Mouse (Mus musculus): ENCODE data around the gene Gm13124. TPM values are rescaled to one million over a fixed set of nuclear protein-coding genes. Genes with fewer than 3 reads are reported as not detected.
"Not testable (repeated sequence)": the region's sequence is repeated elsewhere in the genome, so short reads cannot be mapped to it uniquely, and the experiment has no call there.

Gm13124 gene
- polyA plus RNA-seq (2012; rRNA removed): not detected in 2 replicates

DNA sequence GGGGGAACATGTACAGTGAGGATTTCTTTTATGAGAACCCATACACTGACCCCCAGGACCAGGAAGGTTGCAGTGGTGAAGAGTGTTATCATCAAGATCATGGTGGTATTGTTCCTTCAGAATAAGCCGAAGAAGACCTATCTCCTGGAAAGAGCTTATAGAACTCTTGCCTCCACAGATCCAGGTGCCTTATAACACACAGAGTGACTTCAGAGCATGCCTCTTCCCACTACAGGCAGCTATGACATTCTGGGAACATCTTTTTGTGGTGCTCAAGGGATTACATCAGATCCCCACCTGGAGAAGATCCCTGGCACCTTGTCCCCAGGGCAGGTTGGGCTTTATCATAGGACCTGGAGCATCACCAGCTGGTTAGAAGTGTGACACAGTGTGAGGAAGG, at the start of gene Gm13124:
Gene Gm13124, minus strand, starts transcription at position 101 of the 400 bp plus-strand sequence.
- DNase-seq (ENCODE audit: extremely low spot score in 1 of 2, low spot score in 1 of 2): no peak

DNA sequence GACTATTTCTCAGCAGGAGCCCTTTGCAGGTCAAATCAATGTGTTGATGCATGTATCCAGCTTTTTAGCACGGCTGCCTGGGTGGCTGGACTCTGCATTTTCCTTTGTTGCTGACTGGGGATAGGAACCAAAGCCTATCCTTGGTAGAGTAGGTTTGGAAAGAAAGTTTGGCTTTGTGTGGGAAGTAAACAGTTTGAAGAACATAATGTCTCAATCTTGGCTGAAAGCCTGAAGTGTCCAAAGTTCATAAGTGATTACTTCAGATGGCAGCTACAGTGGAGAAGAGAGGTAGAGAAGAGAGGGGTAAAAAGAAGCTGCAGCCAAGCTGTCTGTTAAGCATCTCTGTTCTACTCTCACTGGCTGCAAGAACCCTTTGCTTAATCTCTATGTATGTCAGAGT, 49.7 kb upstream of the Gm13124 start:
- no peak for DNase-seq (ENCODE audit: extremely low spot score in 1 of 2, low spot score in 1 of 2)

DNA sequence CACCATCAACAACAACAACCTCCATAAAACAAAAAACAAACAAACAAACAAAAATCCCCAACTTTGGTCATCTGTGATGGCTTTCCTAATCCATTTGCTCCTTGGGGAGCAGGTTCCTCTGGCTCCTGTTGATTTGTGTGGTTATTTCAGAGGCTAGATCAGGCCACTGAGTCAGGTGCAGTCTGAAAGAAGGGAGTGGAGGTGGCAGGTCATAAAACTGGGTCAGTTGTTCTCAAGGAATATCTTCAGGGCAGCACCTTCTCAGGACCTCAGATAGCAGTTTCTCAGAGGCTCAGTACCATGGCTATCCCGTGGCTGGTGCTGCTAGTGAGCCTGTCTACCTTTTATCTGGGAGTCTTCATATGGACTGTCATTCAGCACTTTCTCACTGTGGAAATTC, 48.5 kb upstream of the Gm13124 start, which contains the start of gene Aadacl4:
Gene Aadacl4, plus strand, starts transcription at position 301 of the 400 bp plus-strand sequence.
- no peak for DNase-seq (ENCODE audit: extremely low spot score in 1 of 2, low spot score in 1 of 2)

DNA sequence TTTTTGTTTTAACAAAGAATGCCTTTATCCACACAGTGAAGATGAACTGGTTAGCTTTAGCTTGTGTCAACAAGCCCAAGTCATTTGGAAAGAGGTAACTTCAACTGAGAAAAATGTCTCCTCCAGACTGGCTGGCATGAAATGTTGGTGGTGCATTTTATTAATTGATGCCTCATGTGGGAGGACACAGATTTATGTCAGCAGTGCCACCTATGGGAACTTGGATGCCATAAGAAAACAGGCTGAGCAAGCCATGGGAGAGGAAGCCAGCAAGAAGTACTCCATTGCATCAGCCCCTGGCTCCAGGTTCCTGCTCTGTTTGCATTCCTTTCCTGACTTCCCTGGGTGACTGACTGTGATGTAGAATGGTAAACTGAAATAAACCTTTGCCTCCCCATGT, 27.9 kb upstream of the Gm13124 start:
- DNase-seq (ENCODE audit: extremely low spot score in 1 of 2, low spot score in 1 of 2): no peak

DNA sequence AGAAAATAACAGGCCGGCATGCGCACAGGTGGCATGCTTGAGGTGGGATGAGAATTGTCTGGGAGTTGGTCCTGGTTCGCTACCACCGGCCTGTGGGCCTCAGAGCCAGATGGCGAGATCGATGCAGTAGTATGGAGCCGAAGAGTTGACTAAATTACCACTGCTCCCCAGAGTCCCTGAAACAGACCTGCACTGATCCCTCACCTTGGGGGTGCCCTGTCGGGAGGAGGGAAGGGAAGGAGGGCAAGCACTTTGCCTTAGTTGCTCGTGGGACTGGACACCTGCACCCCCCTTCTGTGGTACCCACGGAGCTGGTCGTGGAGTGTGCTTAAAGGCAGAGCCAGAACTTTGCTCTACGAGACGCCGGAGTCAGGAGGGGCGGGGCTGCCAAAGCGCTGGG, 21.3 kb upstream of the Gm13124 start:
- DNase-seq (ENCODE audit: extremely low spot score in 1 of 2, low spot score in 1 of 2): not testable (repeated sequence)

DNA sequence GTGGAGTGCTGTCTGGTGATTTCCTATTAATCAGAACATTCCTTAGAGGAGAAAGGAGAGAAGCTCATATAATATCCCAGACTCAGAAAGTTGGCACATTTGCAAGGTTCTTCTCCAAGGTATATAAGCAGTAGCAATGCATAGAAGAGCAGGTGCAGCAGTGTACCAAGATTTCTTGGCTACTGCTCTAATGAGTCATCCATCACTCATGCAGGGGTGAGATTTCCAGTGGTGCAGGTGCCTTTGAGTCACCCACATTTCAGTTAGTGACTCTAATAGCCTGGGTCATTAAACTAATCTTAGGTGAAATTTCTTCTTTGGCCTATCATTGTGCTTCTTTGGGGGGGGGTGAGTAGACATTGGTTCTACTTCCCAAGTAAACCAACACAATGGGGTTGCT, 2.8 kb upstream of the Gm13124 start:
- no peak for DNase-seq (ENCODE audit: extremely low spot score in 1 of 2, low spot score in 1 of 2)

DNA sequence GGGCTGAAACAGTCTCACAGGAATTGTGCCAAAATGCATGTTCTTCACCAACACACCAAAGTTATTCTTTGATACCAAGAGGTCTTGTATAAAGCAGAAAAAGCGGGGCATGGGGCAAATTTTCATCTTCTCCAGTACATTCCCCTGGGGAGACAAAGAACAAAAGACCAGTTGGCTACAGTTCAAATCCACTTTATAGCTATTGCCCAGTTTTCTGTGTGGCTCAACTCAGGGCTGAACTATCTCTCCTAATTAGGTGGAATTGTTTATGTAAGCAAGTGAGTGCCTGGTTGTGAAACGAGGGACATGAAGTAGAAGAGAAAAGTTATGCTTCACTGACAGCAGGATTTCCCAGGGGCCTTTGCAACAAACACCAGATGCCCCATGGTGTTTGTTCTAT, 3.7 kb downstream of the Gm13124 start:
- DNase-seq (ENCODE audit: extremely low spot score in 1 of 2, low spot score in 1 of 2): no peak

DNA sequence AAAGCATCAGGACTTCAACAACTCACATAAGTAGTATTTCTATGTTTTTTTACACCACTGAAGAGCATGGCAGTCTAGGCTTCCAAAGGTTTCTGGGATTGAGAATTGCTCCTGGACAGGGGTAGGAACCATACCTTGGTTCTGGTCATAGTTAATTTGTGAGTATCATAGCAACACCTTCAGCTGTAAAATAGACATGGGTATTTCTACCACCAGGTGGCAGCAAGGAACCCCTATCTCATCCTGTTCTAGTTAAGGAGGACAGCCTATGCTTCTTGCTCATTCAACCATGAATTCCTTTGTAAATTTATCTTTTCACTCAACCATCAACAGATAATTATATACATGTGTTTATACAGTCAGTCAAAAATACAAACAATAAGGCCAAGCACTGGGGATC, 5.1 kb downstream of the Gm13124 start:
- DNase-seq (ENCODE audit: extremely low spot score in 1 of 2, low spot score in 1 of 2): no peak

DNA sequence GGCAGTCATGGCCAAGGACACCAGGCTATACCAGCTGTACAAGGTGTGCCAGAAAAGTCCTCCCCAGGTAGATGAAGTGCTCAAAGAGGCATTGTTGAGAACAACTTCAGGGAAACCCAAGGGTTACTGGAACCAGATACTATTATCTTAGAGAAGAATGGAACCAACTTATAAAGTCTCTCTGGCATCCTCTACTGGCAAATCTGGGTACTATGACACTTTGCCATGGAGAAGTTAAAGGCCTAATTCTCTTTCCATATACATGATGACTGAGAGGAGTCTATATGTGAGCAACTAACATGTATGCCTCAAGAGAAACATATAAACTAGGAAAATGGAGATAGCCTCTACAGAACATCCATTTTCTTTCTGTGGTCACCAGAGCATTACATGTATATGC, 13.8 kb downstream of the Gm13124 start:
- DNase-seq (ENCODE audit: extremely low spot score in 1 of 2, low spot score in 1 of 2): no peak

DNA sequence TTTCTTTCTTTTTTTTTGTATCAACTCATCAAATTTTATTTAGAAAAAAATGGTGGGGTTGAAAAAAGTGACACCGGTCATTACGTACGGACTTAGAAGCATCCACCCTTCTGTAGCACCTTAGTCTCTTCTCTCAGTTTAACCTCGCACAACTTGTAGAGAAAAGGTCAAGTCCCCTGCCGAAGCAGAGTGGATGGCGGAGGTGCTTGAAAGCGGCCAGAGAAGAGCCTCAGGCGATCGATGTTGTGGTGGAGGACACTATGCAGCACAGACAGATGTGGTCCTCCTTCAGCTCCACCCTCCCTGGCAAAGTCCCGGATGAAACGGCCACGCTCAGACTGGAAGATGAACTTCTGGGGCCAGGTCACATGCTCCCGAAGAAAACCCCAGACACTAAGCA, 19.6 kb downstream of the Gm13124 start:
- DNase-seq (ENCODE audit: extremely low spot score in 1 of 2, low spot score in 1 of 2): not testable (repeated sequence)

DNA sequence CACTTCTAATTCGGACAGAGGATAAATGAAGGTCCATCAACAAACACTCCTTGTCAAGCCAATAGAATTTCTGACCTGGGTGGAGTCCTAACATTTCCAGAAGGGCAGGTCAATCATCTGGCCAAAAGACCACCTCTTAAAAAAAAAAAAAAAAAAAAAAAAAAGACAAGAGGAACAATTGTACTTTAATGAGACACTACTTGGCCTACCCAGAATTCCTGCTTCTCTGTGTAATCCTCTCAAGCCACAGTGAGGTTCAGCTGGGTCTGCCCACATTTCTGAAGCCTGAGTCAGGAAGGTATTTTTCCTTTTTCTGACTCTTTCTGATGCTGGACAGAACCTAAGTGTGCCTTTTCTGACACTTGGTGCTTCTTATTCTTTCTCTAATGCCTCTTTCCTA, 20.2 kb downstream of the Gm13124 start:
- DNase-seq (ENCODE audit: extremely low spot score in 1 of 2, low spot score in 1 of 2): no peak

DNA sequence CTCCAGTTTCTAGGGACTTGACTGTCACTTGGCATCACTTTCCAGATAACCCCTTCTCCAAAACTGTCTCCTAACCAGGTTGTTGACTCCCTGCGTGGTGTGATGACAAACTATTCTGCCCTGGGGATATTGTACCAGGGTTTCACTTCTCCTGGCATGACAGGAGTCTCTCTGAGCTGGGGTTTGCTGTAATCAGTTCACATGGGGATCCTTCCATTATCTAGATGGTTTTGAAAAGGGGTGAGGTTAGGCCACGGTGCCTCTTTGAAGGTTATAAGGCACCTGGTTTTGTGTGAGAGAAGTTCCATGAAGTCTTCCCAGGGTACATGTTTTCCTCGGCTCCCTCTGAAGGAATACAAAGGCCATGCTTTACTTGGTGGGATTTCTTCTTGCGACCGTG, 45.4 kb downstream of the Gm13124 start, which contains the start of gene 9430007A20Rik:
Gene 9430007A20Rik, plus strand, starts transcription at position 301 of the 400 bp plus-strand sequence.
- no peak for DNase-seq (ENCODE audit: extremely low spot score in 1 of 2, low spot score in 1 of 2)

DNA sequence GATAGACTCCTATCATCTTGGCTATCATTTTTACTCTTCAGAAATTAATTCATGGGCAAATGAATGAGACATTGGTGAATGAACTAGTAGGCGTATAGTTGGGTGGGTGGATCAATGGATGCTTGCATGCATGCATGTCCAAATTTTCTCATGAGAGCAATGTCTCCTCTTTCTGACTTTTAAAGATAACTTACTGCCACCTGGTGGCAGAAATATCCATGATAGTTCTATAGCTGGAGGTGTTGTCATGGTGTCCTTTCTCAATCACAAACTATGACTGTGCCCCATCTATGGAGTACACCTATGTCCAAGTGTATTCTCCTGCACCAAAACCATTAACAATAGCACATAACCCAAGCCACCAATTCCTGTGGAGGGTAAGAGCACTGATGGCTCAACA, 58.4 kb downstream of the Gm13124 start:
- no peak for DNase-seq (ENCODE audit: extremely low spot score in 1 of 2, low spot score in 1 of 2)

Other genes starting within 250 kb of the Gm13124 start
- not detected in 2 replicates for gene Gm13128, start 234.9 kb downstream of the Gm13124 start, polyA plus RNA-seq (2012; rRNA removed)
- not detected in 2 replicates for gene Gm13119, start 207.2 kb downstream of the Gm13124 start, polyA plus RNA-seq (2012; rRNA removed)
- gene Pramef20, start 187.2 kb downstream of the Gm13124 start, polyA plus RNA-seq (2012; rRNA removed): not detected in 2 replicates
- 0.04 and 0.59 TPM in 2 replicates for gene Pramef12, start 156.7 kb downstream of the Gm13124 start, polyA plus RNA-seq (2012; rRNA removed)
- gene 1700012P22Rik, start 126.4 kb downstream of the Gm13124 start, polyA plus RNA-seq (2012; rRNA removed): not detected in 2 replicates
- not detected in 2 replicates for gene Gm9944, start 111.8 kb downstream of the Gm13124 start, polyA plus RNA-seq (2012; rRNA removed)
- not detected in 2 replicates for gene Aadacl3, start 101.4 kb downstream of the Gm13124 start, polyA plus RNA-seq (2012; rRNA removed)
- not detected in 2 replicates for gene 9430007A20Rik, start 45.3 kb downstream of the Gm13124 start, polyA plus RNA-seq (2012; rRNA removed)
- not detected in 2 replicates for gene Aadacl4, start 48.6 kb upstream of the Gm13124 start, polyA plus RNA-seq (2012; rRNA removed)
- not detected in 2 replicates for gene Gm436, start 121.2 kb upstream of the Gm13124 start, polyA plus RNA-seq (2012; rRNA removed)
- gene Gm13178, start 156.3 kb upstream of the Gm13124 start, polyA plus RNA-seq (2012; rRNA removed): not detected in 2 replicates
- not detected in 2 replicates for gene Gm438, start 221.4 kb upstream of the Gm13124 start, polyA plus RNA-seq (2012; rRNA removed)

All from frontal cortex, adult 2 months (tissue).